Mouse (Mus musculus) forebrain, embryonic 10.5 days (tissue): ENCODE data around the gene Hoxd10. TPM values are rescaled to one million over a fixed set of nuclear protein-coding genes. Genes with fewer than 3 reads are reported as not detected.
A peak's percentile ranks its signal among the peaks of the same experiment; 100 is the strongest.

Experiments
- DNase-seq: peaks from one replicate; pipeline ENCODE4 v3.0.0-alpha.2; 2017; ENCODE audit warnings: low spot score; ENCODE audit errors: extremely low spot score
- H3K27ac ChIP-seq: fragments of 300-500 bp; sonication (generic); 2 replicates; pipeline ENCODE4 v1.5.1; 2016; ENCODE audit warnings: mild to moderate bottlenecking
- H3K27me3 ChIP-seq: fragments of 300-500 bp; sonication (generic); 2 replicates; pipeline ENCODE4 v1.6.1; 2016; ENCODE audit warnings: mild to moderate bottlenecking; ENCODE audit not compliant: poor library complexity, severe bottlenecking
- H3K36me3 ChIP-seq: fragments of 300-500 bp; sonication (generic); replicated peaks from 2 replicates; pipeline ENCODE4 v1.6.1; 2016; ENCODE audit warnings: mild to moderate bottlenecking, moderate library complexity
- H3K4me1 ChIP-seq: fragments of 300-500 bp; sonication (generic); 2 replicates; pipeline ENCODE4 v1.6.1; 2016
- H3K4me3 ChIP-seq: fragments of 300-500 bp; sonication (generic); 2 replicates; pipeline ENCODE4 v1.5.1; 2016; ENCODE audit warnings: mild to moderate bottlenecking, moderate library complexity
- H3K9me3 ChIP-seq: fragments of 300-500 bp; sonication (generic); 2 replicates; pipeline ENCODE4 v1.6.1; 2016; ENCODE audit warnings: mild to moderate bottlenecking, moderate library complexity
- WGBS: fragments of 180-500 bp; shearing (Covaris S2); methylation state at CpG from one replicate; pipeline ENCODE4 v1.1.7; 2016; 5-methylcytosine and 5-hydroxymethylcytosine counted together
- polyA plus RNA-seq: library from polyadenylated mRNA; unstranded; fragments of >200 nt; fragmentation: Nextera tagmentation; extraction: Ambion mirVana; gene quantifications from 2 replicates; pipeline ENCODE4 v1.2.1, GENCODE M21; 2016

Gene Hoxd10
- polyA plus RNA-seq, 1 experiment from 2014 or later, result not detected

DNA sequence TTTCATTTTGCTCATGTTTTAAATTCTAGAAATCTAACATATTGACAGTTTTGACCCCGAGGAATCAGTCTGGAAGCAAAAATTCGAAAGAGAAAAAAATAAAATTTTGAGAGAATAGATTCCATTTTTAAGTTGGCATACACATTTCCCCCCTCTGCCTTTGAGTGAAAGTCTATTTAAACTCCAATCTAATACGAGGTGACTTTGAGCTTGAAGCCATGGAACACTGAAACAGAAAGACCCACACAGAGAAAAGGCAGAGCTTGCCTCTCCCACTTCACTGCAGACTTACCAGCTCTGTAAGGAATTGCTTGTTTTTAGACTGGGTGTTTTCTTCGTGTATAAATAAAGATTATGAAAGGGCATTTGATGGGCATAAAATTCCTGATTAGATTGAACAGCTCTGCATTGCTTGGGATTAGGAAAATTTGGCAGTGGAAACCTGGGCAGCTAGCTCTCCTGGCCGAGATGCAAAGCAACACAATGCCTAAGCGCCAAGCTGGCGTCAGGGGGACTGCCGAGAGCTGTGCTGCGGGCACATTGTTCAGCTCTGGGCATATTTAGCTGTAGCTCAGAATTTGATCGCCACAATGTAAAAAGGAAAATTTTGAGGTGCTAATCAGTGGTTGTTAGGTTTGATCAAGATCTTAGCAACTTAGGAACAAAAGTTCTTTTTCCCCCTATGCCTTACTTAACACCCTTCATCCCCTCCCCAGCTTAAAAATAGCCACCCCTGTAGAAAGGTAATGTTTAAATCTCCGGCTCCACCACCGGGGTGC is 2.7 kb upstream of the Hoxd10 start:
- H3K4me3 ChIP-seq, result no peak overlapping the region
- no peaks in the 10 kb centered on the region for H3K9me3 ChIP-seq
- H3K36me3 ChIP-seq, result no peaks in the 10 kb centered on the region
- H3K27ac ChIP-seq, result no peak overlapping the region
- peaks cover 100% of the 10 kb centered on the region for H3K27me3 ChIP-seq
- DNase-seq, result no peak
- H3K4me1 ChIP-seq, result peaks cover 8% of the 10 kb centered on the region
- WGBS, result 4% methylated on average over 12 of the region's 12 CpGs

DNA sequence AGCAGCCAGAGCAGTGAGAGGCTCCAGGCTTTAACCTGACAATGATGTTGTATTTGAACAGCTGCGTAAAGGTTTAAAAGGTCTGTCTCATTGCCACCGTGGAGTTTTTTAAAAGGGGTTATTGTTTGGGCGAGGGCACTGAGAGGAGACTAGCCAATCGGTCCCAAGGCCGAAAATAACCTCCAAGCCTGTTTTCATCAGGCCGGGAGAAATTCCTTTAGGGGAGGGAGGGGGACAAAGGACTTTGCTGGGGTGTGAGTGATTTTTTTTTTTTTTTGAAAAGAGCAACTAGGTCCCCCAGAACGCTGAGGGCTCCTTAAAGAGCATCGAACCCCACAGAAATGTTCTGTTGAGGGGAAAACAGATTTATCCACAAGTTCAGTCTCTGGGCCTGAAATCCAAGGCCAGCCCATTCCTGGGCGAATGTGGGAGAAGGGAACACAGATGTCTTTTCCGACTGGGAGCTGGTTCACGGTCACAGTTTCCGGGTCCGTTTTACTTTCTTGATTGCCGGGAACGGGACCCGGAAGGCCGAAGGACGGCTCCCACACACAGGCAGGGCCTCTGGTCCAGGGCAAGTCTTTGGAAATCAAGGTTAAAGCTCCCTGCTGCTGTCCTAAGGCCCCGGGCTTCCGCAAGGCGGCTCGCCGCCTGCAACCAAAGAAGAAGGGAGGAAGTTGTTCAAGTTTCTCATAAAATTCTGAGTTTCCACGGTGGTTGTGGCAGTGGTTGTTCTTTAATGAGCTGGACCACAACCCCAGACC is 2.0 kb upstream of the Hoxd10 start:
- 2% methylated on average over 24 of the region's 24 CpGs for WGBS
- Histone ChIP-seq H3K4me1 (peaks cover 8% of the 10 kb centered on the region), H3K27ac (no peak overlapping the region), H3K9me3 (no peaks in the 10 kb centered on the region), H3K27me3 (peaks cover 100% of the 10 kb centered on the region), H3K4me3 (no peak overlapping the region), H3K36me3 (no peaks in the 10 kb centered on the region)
- no peak for DNase-seq

DNA sequence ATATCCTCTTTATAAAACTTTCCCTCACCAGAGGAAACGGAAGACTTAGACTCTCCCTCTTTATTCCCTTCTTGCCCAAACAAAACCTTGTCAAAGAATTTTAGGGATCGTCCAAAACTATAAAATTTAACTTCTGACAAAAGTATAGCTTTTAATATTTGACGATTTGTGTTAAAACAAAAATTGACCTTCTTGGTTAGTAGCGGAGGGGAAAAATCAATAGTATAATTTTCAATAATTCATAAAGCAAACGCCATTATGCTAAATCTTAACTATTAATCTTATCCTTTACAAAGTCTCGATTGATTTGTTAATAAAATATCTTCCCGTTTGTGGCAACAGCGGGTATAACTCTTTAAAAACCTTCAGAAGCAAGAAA is 1.4 kb upstream of the Hoxd10 start:
- H3K27ac ChIP-seq, result no peak overlapping the region
- H3K4me3 ChIP-seq, result no peak overlapping the region
- 8% methylated on average over 8 of the region's 8 CpGs for WGBS
- H3K4me1 ChIP-seq, result peaks cover 8% of the 10 kb centered on the region
- H3K36me3 ChIP-seq, result no peaks in the 10 kb centered on the region
- H3K9me3 ChIP-seq, result no peaks in the 10 kb centered on the region
- DNase-seq, result no peak
- peaks cover 100% of the 10 kb centered on the region for H3K27me3 ChIP-seq

DNA sequence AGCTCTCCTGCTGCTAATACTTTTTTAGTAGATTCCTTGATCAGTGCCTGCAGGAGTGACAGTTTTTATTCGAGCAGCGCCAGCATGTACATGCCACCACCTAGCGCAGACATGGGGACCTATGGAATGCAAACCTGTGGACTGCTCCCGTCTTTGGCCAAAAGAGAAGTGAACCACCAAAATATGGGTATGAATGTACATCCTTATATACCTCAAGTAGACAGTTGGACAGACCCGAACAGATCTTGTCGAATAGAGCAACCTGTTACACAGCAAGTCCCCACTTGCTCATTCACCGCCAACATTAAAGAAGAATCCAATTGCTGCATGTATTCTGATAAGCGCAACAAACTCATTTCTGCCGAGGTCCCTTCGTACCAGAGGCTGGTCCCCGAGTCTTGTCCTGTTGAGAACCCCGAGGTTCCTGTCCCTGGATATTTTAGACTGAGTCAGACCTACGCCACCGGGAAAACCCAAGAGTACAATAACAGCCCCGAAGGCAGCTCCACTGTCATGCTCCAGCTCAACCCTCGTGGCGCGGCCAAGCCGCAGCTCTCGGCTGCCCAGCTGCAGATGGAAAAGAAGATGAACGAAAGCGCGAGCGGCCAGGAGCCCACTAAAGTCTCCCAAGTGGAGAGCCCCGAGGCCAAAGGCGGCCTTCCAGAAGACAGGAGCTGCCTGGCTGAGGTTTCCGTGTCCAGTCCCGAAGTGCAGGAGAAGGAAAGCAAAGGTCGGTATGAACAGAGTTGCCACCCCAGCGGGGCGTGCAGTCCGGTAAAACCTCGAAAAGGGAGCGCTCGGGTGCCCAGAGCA is 477 bp downstream of the Hoxd10 start:
- Histone ChIP-seq H3K4me1 (peaks cover 8% of the 10 kb centered on the region), H3K9me3 (no peaks in the 10 kb centered on the region), H3K27me3 (peaks cover 100% of the 10 kb centered on the region), H3K4me3 (no peak overlapping the region), H3K27ac (no peak overlapping the region), H3K36me3 (no peaks in the 10 kb centered on the region)
- no peak for DNase-seq
- WGBS, result 4% methylated on average over 35 of the region's 35 CpGs

DNA sequence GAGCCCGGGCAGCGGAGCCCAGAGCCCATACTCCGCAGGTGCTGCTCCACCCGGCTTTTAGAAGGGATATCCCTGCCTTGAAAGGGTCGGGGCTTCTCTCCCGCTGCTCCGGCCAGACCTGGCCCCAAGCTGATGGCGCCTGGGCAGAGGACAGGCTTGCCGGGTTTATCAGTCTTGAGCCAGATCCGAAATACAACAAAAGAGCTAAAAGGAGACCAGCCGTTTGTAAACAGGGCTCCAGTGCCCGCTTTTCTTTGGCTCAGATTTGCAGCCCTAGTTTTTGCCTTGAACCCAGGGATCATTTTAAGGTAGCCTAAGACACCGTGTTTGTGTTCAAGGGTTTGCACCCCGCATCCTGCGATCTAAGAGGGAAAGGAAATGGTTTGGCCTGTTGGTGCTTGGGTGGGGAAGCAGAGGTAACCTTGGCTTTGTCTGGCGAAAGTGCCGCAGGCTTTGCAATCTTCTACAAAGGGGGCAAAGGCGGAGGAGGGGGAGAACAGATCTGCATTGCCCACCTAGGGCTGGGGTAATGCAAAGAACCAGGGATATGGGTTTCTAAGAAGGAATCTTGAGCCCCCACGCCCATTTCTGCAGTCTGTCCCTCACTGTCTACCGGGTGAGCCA is 1.2 kb downstream of the Hoxd10 start:
- Histone ChIP-seq H3K27me3 (peaks cover 100% of the 10 kb centered on the region), H3K36me3 (no peaks in the 10 kb centered on the region), H3K4me3 (no peak overlapping the region), H3K27ac (no peak overlapping the region), H3K4me1 (peaks cover 14% of the 10 kb centered on the region), H3K9me3 (no peaks in the 10 kb centered on the region)
- DNase-seq, result no peak
- 1% methylated on average over 20 of the region's 20 CpGs for WGBS

DNA sequence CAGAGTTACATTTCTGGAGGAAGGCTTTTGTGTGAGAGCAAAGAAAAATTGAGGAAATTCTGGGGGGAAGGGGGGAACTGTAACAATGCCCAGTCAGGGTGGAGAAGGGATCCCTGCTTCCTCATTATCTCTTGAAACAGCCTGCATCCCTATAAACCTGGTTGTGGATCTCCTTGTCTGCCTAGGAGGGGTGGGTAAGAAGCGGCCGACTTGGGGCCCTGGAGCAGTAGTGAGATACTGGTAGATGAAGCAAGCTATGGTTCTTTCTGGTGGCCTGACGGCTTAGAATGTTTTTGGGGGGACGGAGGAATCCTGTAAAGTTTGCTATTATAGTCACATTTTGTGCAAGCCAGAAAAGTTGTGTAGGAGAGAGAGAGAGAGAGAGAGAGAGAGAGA is 1.7 kb downstream of the Hoxd10 start:
- DNase-seq, result no peak

DNA sequence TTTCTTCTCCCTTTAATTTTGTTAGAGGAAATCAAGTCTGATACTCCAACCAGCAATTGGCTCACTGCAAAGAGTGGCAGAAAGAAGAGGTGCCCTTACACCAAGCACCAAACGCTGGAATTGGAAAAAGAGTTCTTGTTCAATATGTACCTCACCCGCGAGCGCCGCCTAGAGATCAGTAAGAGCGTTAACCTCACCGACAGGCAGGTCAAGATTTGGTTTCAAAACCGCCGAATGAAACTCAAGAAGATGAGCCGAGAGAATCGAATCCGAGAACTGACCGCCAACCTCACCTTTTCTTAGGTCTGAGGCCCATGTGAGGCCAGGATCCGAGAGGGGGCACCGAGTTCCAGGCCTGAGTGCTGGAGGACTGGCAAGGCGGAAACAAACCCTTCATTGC is 2.3 kb downstream of the Hoxd10 start:
- DNase-seq, result peak; percentile 57
- Histone ChIP-seq H3K9me3 (no peaks in the 10 kb centered on the region), H3K4me3 (no peak overlapping the region), H3K4me1 (peaks cover 22% of the 10 kb centered on the region), H3K27ac (no peak overlapping the region), H3K36me3 (no peaks in the 10 kb centered on the region), H3K27me3 (peaks cover 100% of the 10 kb centered on the region)
- 2% methylated on average over 16 of the region's 16 CpGs for WGBS

More for the DNA sequence above, 1.7 kb downstream of the Hoxd10 start:
- Histone ChIP-seq H3K27ac (no peak overlapping the region), H3K4me1 (peaks cover 19% of the 10 kb centered on the region), H3K4me3 (no peak overlapping the region), H3K9me3 (no peaks in the 10 kb centered on the region), H3K36me3 (no peaks in the 10 kb centered on the region), H3K27me3 (peaks cover 100% of the 10 kb centered on the region)
- 5% methylated on average over 4 of the region's 4 CpGs for WGBS

DNA sequence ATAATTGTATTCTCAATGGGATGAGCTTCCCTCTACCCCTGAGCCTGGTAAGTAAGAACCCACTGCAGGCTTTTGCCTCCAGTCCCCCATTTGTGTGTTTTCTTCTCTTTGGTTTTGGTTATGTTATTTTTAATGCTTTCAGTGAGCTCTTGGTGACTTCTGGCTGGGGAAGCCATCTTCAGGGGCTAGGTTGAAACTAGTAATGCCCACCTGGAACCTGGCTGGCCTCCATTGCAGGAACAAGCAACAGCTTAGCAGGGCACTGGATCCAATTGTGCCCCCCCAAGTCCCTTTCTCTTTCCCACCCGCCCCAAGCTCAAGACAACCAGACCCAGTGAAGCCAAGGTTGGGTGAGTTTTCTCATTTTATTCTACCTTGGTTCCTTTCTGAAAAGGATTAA is 3.7 kb downstream of the Hoxd10 start:
- no peak overlapping the region for H3K4me3 ChIP-seq
- H3K9me3 ChIP-seq, result no peaks in the 10 kb centered on the region
- DNase-seq, result peak; percentile 24
- WGBS, result 0% methylated on average over 1 of the region's 1 CpGs
- H3K4me1 ChIP-seq, result peaks cover 22% of the 10 kb centered on the region
- H3K27ac ChIP-seq, result no peak overlapping the region
- H3K36me3 ChIP-seq, result no peaks in the 10 kb centered on the region
- H3K27me3 ChIP-seq, result peaks cover 100% of the 10 kb centered on the region

DNA sequence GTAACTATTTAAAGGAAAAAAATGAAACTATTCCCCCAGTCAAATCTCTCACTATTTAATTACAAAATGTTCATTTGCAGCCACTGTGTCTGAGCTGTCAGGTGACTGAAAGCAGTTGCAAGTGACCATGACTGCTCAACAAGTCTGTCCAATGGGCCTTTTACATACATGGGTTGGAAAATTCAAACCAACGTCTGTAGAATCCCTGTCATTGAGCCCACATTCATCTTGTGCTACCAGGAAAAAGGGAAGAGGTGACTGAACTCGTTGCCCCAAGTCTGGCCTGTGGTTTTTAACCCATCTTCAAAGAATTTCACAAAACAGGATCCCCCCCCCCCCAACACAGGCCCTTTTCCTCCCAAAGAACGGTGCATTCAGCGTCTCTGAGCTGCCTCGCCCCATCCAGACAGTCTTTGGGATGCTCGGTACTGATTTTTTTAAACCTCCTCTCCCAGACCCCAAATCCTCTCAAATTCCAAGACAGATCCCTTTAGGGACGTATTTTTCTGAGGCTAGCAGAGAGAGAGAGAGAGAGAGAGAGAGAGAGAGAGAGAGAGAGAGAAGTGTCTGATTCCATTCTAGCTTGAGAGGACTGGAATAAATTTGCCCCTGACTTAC is 4.2 kb downstream of the Hoxd10 start:
- 4% methylated on average over 7 of the region's 7 CpGs for WGBS
- H3K4me3 ChIP-seq, result no peak overlapping the region
- no peaks in the 10 kb centered on the region for H3K9me3 ChIP-seq

DNA sequence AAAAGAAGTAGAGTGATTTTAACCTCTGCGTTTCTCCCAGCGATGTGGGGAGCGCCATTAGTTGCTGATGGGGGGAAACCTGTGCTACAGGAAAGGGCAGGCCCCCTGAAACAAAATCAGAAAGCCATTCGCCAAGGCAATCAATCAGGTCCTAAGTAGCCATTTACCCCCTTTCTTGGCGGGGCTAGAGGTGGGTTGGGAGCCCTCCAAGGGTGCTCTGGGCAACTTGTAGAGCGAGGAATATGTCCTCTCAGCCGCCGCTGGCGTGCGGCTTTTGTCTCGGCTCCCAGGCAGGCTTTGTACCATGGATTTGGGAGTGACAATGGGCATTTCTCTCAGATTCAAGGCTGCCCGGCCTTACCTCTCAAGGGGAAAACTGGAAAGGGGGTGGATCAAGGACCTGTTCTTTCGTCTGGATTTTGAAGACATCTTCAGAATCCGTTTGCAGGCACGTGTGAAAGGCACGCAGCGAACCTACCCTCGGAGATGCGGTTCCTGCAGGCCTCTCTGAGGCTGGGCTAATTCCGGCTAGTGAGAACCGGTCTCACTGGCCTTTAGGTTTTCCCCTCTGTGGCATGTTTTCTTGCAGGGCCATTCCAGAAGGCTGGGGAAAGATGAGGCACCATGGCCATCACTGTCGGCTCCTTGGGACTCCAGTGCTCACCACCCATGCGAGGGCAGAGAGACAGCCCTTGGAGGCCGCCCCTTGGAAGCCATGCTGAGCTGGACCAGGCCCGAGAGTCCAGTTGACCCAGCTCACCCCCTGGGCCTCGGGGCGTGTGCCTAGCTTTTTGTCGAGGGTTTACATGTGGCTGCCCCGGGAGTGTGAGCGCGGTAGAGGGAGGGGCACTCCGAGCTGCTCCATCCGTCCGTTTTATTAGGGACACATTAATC is 5.0 kb downstream of the Hoxd10 start:
- DNase-seq, result peak; percentile 53
- H3K9me3 ChIP-seq, result no peaks in the 10 kb centered on the region
- under 1% methylated on average over 34 of the region's 34 CpGs for WGBS
- H3K4me3 ChIP-seq, result no peak overlapping the region
- H3K4me1 ChIP-seq, result peaks cover 14% of the 10 kb centered on the region
- H3K27ac ChIP-seq, result no peak overlapping the region
- H3K36me3 ChIP-seq, result no peaks in the 10 kb centered on the region
- H3K27me3 ChIP-seq, result peaks cover 100% of the 10 kb centered on the region

More for the DNA sequence above, 4.2 kb downstream of the Hoxd10 start:
- Histone ChIP-seq H3K27me3 (peaks cover 100% of the 10 kb centered on the region), H3K36me3 (no peaks in the 10 kb centered on the region), H3K4me1 (peaks cover 21% of the 10 kb centered on the region), H3K27ac (no peak overlapping the region)
- DNase-seq, result peak; percentile 24

DNA sequence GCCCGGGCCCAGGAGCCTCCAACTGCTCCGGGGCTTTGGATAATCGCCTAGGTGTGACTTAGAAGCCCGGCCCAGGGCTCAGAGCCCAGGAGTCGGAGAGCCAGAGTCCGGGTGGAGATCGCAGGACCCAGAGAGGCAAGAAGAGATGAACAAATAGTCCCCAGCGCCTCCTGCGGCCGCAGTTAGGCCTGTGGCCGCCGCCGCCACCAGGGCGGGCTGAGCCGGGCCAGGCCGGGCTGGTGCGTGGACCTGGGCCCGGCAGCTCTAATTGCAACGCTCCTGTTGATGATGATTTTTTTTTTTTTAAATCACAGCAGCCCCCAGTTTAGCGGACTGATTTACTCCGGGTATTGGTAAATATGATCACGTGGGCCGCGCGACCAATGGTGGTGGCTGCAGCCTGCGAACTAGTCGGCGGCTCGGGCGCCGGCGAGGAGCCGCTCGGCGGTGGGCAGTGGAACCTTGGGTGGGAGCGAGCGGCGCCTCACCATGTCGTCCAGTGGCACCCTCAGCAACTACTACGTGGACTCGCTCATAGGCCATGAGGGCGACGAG is 5.9 kb downstream of the Hoxd10 start, which contains the start of gene Hoxd9:
TSS of gene Hoxd9 (plus strand) at position 161 of the 555 bp plus-strand sequence.
- Histone ChIP-seq H3K36me3 (no peaks in the 10 kb centered on the region), H3K27me3 (peaks cover 100% of the 10 kb centered on the region), H3K4me1 (peaks cover 14% of the 10 kb centered on the region), H3K9me3 (no peaks in the 10 kb centered on the region), H3K4me3 (peak within 1 kb of the TSS; percentile 44), H3K27ac (no peak within 1 kb of the TSS)
- DNase-seq, result peak; percentile 69
- WGBS, result under 1% methylated on average over 43 of the region's 43 CpGs
